Mouse (Mus musculus): ENCODE data around the gene Pla1a.
"Not testable (repeated sequence)": the region's sequence is repeated elsewhere in the genome, so short reads cannot be mapped to it uniquely, and the experiment has no call there.

Pla1a gene

DNA sequence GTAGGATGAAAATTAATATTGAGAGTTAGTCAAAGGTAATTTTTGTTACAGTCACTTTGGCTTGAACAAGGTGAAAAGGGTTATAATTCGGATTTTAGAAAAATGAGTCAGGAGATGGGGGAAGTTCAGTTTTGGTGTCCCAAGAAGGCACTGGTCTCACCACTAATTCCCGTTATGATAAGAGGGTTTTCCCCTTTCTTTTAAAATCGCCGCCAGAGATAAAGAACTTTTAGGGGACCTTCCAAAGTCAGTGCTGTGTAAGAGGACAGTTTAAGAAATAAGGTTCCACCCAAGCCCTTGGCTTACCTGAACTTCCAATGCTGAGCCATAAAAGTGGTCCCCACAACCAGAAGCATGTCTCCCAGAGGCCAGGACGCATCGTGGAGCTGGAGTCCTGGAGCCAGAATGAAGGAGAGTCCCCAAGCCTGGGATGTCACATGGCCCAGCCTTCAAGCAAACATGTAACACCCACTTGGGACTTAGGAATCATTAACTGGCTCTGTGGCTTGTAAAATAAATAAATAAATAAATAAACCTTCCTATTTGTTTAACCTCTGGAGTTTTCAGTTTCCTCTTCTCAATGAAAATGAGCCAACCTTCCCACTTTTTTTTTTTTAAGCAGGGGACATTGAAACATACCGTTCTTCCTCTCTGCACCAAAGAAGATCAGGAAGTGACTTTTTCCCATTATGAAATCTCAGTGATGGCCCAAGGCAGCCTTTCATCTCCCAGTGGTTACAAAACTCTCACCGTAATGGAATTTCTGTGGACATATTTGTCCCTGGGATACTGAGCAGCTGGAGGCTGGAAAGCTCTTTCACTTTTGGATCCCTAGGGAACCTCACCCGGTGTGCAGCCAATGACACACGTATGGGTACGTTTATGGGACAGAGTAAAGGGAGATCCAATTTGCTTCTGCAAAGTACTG lies at the start of gene Pla1a:
Gene Pla1a (minus strand): TSS at position 648 of the 928 bp plus-strand sequence.
- DNase-seq, result peak; percentile 10

DNA sequence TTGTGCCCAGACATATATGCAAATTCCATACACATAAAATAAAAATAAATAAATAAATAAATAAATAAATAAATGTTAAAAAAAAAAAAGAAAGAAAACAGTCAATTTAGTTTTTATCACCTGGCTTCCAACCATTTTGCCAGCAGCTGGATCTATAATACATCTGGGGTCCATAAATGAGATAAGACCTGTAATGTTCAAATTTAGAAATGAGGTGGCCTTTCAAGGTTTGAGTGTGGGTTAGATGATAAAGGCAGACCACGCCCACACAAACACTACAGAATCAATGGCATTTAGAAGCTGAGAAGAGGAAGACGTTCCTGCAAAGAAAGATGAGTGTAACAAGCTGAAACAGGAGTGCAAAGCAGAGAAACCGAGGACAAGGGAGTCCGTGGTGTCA lies 48.4 kb upstream of the Pla1a start:
- DNase-seq, result no peak

- DNase-seq, result no peak
Observed at GRCm38 (mm10) chr16:38478296-38478695, 45.4 kb upstream of the Pla1a start.

DNA sequence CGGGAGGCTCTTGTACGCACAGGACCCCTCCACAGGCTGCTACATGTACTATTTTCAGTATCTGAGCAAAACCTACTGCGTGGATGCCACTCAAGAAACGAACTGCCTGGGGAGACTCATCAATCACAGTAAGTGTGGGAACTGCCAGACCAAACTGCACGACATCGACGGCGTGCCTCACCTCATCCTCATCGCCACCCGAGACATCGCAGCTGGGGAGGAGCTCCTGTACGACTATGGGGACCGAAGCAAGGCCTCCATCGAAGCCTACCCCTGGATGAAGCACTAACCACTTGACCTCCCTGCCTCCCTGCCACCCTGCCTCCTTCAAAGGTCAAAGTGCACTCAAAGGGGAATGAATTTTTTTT lies 44.3 kb upstream of the Pla1a start:
- not testable (repeated sequence) for DNase-seq

- peak; percentile 49 for DNase-seq
Observed at GRCm38 (mm10) chr16:38476312-38477240, 43.6 kb upstream of the Pla1a start.

GRCm38 (mm10) chr16:38475681-38476311 lies 42.9 kb upstream of the Pla1a start:
- DNase-seq, result no peak

DNA sequence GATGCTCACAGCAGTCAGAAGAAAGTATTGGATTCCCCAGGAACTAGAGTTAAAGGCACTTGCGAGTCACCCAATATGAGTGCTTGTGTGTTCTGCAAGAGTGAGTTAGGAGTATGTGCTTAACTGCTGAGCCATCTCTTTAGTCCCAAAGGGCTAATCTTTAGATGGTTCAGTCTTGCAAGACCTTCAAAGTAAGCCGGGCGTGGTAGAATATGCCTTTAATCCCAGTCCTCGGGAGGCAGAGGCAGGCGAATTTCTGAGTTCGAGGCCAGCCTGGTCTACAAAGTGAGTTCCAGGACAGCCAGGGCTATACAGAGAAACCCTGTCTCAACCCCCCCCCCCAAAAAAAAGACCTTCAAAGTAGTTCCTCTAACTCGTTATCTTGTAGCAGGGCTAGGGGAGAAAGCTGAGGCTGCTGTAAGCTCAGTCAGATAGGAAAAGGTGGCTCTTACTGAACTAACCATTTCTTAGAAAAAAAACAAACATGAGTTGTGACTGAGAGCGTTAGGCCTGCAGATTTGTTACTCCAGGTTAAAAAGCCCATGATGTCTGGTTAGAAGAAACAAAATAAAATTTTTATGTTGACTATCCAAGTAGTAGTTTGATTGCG lies 41.8 kb upstream of the Pla1a start:
- DNase-seq, result no peak

DNA sequence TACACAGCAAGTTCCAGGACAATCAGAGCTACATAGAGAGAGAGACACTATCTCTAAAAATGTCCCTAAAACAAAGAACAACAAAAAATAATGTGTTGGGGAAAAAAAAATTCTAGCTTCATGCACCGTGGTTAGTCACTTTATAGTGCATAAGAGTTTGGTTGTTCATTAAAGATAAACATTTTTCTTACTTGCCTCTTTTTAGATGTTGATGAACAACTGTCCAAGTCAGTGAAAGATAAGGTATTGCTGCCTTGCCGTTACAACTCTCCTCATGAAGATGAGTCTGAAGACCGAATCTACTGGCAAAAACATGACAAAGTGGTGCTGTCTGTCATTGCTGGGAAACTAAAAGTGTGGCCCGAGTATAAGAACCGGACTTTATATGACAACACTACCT lies 40.7 kb upstream of the Pla1a start:
- DNase-seq, result no peak

DNA sequence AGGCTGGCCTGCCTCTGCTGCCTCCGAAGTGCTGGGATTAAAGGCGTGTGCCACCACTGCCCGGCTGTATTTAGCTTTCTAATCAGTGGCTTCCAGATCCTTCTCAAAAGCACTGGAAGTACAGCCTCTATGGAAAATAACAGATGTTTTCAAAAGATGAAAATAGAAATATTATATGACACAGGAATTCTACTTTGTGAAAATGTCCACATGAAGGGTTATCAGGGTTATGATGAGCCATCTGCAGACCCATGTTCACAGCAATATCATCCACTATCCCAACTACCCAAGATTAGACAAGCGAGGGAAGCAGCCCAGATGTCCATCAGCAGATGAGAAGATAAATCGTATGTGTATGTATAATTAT lies 39.5 kb upstream of the Pla1a start:
- no peak for DNase-seq

- DNase-seq, result no peak
Observed at GRCm38 (mm10) chr16:38471697-38472506, 39.0 kb upstream of the Pla1a start.

- no peak for DNase-seq
Observed at GRCm38 (mm10) chr16:38469437-38469836, 36.5 kb upstream of the Pla1a start.

DNA sequence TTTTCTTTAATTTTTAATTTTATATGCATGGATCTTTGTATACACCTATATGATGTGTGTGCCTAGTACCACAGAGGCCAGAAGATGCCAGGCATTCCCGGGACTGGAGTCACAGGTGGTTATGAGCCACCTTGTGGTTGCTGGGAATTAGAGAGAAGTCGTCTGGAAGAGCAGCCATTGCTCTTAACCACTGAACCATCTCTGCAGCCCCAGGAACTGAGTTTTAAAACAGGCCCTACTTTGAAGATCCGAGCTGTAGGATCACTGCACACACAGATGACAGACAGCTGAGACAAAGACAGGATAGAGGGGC lies 35.7 kb upstream of the Pla1a start:
- peak; percentile 8 for DNase-seq

DNA sequence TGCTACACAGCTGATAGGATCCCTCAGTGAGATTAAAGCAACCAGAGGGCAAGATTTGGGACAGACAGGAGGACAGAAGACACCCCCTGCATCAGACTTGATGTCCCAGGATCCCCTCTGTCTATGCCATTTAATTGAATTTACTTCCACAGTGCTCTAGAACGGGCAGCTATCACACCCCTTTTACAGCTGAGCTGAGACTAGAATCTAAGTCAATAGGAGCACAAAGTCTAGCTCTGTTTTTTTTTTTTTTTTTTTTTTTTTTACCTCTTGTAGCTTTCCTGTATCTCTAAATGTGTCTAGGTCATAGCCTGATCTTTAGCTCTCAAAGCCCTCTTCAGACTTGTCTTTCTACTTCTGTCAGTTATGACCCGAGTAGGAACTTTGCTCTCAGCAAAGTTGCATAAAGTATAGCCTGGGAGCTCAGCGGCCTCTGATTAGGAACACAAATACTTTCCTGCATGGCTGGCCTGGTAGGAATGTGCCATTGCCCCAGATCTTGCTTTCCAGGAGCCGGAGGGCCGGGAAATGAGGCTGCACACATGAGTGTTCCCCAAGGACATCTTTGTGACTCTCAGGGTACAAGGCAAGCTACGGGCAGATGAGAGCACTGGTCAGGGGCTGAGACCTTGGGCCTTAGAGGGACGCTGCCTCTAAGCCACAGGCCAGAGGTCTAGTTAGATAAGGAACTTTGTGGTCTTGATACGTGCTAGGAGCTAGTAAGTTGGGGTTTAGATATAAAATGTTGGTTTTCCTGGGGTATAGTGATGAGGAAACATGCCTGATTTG lies 35.2 kb upstream of the Pla1a start:
- peak; percentile 7 for DNase-seq

DNA sequence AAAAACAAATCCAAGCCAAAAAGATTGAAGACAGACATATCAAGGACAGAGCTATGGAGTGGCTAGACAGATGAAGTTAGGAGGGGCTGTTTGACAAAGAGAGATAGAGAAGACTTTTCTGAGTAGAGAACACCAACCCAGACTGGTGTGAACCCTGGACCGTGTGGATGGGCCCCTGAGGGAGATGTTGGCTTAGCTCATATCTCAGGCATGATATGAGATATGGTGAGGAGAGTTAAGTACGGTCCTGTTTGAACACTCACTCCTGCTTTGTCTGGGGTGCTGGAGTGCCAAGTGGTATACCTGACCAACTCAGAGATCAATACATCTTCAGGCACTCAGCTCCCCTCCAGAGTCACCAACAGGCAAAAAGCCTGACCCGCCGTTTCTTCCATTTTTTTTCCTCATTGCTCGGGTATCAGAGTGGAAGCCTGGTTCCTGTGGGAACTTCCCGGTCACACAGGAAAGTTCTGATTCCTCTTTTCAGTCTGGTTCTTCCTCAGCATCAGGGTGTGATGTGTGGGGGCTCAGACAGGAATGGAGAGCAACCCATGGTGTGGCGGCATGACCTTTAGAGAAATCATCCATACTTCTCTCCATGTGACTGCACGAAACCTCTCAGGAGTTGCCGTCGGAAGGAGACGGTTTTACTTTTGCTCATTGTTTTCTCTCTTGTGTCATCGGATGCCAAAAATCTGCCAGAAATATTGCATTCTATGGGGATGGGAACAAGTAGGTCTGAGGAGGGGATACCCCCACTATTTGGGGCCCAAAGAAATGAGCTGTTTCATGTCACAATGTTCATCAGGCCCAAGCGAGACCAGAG lies 34.4 kb upstream of the Pla1a start:
- DNase-seq, result no peak

DNA sequence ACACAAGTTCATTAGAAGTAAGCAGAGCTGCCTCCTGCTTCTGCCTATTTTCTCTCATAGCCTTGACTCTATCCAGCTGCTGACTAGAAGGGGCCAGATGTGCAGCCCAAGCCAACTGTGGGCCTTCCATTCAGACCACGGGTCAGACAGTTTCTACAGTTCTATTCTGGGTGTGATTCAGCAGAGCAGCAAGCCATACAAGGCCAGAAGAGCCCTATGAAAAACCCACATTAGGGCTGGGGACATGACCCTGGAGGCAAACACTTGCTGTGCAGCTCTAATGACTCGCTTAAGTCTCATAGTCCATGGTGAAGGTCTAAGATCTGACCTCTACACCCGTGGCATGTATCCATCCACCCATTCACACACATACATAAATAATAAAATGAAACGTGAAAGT lies 33.1 kb upstream of the Pla1a start:
- DNase-seq, result no peak

DNA sequence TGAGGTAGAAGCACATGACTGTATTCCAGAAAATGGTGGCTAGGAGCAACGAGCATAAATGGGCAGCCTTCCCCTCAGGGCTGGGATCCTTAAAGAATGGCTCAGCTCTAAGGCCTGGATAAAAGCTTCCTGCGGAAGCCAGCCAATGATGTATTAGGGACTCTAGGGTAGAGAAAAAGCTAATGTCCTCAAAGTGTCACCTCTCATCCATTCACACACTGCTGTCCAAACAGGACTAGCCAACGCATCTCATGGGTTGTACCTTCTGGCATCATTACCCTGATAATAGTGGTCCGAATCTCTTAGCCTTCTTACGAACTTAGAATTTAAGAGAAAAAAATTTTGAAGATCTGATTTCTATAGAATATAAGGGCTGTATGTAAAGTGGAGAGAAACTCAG lies 30.4 kb upstream of the Pla1a start:
- no peak for DNase-seq

GRCm38 (mm10) chr16:38462161-38462560 lies 29.2 kb upstream of the Pla1a start:
- no peak for DNase-seq

GRCm38 (mm10) chr16:38461749-38462148 lies 28.8 kb upstream of the Pla1a start:
- no peak for DNase-seq

- DNase-seq, result no peak
Observed at GRCm38 (mm10) chr16:38459990-38460389, 27.0 kb upstream of the Pla1a start.

DNA sequence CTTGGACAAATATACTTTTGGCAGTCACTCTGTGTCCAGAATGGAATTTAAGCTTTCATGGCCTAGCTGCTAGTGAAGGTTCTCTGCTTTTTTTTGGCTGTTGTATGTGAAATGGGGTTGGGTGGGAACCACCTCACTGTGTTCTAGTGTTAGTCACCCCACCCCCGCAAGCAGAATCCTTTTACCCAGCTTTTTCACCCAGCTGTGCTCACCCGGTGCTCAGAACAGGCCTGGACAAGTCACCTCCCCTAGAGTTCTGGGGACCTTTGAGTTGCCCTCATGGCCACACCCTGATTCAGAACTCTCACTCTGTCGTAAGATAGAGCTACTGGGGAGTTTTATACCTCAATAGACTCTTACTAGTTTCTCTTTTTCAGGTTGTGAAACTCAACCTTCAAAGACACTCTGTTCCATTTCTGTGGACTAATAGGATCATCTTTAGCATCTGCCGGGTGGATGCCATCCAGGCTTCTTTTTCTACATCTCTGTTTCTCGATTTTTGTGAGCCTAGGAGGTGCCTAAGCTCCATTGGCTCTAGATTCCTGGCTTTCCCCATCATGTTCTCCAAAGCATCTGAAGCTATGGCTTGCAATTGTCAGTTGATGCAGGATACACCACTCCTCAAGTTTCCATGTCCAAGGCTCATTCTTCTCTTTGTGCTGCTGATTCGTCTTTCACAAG lies 25.8 kb upstream of the Pla1a start:
- no peak for DNase-seq

All from kidney, adult 18-20 months (tissue).